Mouse (Mus musculus): ENCODE data around the gene Oosp2.

The Oosp2 gene

DNA sequence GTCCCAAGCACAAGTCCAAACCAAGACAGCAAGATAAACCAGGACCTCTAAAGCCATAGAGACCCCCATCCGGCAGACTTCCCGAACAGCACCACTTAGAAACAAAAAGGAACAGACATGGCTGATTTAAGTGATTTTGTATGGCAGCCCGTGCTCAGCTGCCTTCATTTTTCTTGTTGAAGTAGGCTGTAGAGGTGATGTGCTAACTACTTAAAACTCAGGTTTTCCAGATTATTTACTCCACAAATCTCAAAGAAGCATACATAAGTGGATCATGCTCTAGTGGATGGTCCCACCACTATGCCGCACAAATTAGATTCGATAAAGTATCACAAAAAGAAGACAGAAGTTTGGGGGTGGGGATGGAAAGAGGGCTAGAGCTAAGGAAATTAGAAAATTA is at the start of gene Oosp2:
Gene Oosp2, minus strand, starts transcription at position 101 of the 400 bp plus-strand sequence.
- no peak for DNase-seq (ENCODE audit: extremely low spot score, low spot score)

DNA sequence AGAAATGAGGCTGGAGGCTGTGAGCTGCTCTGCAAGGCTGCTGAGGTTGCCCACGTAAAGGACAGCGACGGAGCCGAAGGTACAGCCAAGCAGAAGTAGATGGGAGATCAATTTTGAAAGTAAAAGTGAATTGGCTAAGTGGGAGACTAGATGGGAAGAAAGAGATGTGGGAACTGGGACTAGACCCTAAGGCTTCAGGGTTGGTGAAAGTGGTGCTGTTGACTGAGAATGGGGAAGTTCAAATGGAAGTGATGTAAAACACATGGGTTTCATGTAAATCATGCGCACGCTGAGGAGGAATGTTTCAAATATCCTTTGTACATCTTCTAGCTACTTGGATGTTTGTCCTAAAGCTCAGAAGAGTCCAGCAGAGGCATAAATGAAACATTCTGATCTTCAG is 38.0 kb upstream of the Oosp2 start:
- DNase-seq (ENCODE audit: extremely low spot score, low spot score): no peak

DNA sequence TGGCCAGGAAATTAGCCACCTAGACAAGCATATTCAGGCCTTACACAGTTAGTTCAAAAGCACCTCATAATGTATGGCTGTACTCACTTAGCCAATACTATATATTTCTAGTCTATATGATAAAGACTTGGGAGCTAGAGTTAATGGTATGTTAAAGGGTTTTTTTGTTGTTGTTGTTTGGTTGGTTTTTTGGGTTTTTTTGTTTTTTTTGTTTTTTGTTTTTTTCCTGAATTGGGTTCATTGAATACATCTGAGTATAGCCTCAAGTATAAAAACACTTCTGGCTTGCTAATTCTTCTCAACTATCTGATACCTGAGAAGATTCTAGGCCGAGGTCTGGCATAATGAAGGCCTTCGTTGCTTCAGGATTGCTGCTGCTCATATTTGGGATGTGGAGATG is 36.4 kb upstream of the Oosp2 start, which contains the start of gene Oosp3:
Gene Oosp3, plus strand, starts transcription at position 301 of the 400 bp plus-strand sequence.
- no peak for DNase-seq (ENCODE audit: extremely low spot score, low spot score)

DNA sequence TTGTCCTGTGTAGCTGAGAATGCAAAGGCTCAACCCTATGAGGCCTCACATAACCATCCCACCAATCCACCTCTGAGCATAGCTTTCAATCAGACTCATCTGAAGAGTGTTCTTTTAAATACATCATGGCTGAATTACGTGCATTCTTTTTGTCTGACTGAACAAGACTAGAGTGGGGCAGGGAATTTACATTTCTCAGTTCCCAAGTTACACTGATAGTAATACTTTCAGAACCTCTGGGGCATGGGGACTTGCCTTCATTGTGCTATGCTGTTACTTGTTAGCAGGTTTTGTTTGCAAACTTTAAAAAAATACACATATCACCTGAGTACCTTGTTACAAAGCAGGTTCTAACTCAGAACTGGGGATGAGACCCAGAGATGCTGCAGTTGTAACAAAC is 31.1 kb upstream of the Oosp2 start:
- DNase-seq (ENCODE audit: extremely low spot score, low spot score): no peak

DNA sequence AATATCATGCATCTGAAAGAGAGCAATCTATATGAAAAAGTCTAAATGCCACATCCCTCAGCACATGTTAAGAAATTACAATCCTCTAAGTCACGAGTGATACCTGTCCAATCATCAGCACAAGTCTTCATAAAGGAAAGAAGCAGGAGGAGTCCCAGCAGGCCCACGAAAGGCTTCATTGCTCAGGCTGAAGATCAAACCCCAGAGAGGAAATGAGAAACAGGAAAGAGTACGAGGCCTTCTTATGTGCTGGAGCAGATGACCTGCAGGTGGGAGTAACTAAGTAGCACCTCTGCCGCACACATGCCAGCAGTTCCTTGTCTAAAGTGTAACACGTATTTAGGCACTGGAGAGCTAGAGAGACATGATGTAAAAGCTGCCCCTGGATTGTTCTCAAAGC is 30.5 kb upstream of the Oosp2 start, which contains the start of gene Oosp1:
Gene Oosp1, minus strand, starts transcription at position 312 of the 400 bp plus-strand sequence.
- DNase-seq (ENCODE audit: extremely low spot score, low spot score): no peak

DNA sequence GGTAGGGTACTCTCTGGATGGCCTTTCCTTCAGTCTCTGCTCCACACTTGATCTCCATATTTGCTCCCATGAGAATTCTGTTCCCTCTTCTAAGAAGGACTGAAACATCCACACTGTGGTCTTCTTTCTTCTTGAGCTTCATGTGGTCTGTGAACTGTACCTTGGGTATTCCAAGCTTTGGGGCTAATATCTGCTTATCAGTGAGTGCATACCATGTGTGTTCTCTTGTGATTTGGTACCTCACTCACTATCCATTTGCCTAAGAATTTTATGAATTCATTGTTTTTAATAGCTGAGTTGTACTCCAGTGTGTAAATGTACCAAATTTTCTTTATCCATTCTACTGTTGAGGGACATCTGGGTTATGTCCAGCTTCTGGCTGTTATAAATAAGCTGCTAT is 1.2 kb upstream of the Oosp2 start:
- no peak for DNase-seq (ENCODE audit: extremely low spot score, low spot score)

DNA sequence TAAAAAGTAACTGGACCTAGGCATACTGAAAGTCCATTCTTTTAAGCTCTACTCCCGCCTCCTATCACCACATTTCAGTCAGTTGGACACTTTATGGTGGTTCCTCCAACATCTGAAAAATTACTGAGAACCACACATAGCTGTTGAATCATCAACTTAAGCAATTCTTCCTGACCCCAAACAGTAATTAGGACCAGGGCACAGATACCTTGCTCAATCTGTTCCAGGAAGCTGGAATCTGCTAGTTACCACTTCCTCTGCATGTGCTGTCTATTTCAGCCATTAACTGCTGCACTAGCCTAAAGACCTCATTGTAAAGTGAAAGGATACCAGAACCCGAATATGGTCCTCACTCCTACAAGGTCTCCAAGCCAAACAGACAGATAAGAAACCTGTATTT is 1.2 kb downstream of the Oosp2 start:
- no peak for DNase-seq (ENCODE audit: extremely low spot score, low spot score)

DNA sequence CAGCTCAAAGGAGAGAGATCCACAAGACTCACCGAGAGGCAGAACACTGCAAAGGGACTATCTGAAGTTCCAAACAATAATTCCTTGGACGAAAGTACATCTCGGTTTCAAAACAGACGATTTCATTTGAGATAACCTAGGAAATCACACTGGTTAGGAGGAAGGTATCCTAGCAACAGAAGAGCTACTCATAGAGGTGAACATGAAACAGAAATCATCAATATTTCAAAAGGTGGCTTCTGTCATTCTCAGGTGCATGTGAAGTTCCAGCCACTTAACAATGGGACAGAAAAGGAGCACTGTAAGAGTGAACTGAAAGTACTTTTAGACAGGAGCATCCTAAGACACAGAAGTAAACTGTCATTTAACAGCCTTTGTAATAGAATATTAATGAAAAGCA is 10.8 kb downstream of the Oosp2 start:
- no peak for DNase-seq (ENCODE audit: extremely low spot score, low spot score)

DNA sequence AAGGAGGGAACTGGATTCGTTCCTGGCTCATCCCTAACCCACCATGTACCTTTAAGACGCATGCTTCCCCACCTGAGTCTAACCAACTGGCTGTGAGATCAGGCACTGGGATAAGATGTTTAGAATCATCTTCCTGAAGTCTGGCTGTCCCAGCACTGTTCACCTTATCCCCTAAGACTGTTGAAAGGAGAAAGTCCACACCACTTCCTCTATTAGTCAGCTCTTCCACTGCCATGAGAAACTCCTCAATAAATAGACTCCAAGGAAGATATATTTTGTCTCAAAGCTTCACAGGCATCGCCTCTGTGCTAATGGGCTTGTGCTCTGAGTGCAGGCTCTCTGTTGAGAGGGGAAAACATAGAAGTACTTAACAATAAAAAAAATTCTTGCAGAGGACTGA is 14.2 kb downstream of the Oosp2 start:
- DNase-seq (ENCODE audit: extremely low spot score, low spot score): no peak

DNA sequence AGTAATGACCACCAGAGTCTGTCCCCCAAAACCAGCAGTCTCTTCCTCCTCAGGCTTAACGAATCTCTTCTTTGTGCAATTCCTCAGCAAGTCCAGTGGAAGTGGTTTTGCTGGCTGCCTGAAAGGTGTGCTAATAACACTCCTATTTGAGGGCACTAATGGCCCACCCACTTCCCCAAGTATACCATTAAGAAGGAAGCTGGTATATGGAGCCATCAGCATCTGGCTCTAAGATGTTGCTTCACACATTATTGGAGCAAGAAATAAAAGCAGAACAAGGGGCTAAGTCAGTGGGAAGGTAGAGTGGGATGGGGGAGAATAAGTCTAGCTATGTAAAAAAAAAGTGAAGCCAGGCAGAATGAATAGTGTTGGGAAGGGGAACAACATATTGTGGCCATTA is 19.6 kb downstream of the Oosp2 start, which contains the start of gene Ms4a3:
Gene Ms4a3, minus strand, starts transcription at position 120 of the 400 bp plus-strand sequence.
- no peak for DNase-seq (ENCODE audit: extremely low spot score, low spot score)

DNA sequence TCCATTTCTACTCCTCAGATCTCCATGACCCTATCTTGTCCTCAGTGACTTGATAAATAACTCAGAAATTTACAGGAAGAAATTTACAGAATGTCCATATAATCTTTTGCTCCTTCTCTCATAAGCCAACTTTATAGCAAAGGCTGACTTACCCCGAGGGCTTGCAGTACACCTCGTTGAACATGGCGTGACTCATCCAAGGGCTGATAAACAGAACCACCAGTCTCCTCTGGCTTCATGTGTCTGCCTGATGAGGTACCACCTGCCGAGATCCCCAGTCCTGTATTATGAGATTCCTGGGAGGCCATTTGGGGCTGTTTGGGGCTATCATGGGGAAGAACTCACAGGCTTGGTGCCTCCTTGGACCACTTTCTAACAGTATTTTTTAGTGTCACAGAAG is 21.3 kb downstream of the Oosp2 start:
- no peak for DNase-seq (ENCODE audit: extremely low spot score, low spot score)

DNA sequence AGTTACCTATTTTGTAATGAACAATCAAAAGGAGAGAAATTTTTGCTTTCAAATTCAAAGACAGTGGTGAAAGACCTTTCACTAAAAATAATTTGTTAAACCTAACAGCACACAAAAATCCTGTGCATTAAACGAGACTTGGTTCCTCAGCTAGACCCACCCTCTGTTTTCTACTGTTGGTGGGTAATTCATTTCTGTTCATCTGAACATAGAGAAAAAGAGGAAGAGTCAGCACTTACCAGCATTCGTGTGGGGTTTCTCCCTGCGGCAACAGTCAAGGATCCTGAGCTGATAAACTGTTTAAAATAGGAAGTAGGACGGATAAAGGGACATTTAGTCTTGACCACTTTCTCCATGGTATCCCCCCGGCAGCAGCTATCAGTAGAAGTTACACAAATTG is 24.8 kb downstream of the Oosp2 start:
- DNase-seq (ENCODE audit: extremely low spot score, low spot score): no peak

DNA sequence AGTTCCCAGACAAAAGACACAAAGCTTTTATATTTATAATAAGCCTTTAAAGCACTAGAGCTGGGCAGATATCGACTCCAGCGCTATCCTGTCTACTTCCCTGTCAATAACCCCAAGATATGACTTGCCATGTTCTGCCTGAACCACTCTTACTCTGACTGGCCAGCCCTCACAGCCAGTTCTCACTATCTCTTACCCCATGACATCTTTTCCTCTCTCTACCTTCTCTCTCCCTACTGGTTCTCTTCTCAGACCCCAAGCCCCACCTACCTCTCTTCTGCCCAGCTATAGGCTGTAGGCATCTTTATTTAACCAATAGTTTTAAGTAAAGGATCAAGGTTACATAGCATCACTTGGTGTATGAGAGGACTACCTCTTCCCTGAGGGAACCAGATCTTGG is 26.0 kb downstream of the Oosp2 start:
- no peak for DNase-seq (ENCODE audit: extremely low spot score, low spot score)

DNA sequence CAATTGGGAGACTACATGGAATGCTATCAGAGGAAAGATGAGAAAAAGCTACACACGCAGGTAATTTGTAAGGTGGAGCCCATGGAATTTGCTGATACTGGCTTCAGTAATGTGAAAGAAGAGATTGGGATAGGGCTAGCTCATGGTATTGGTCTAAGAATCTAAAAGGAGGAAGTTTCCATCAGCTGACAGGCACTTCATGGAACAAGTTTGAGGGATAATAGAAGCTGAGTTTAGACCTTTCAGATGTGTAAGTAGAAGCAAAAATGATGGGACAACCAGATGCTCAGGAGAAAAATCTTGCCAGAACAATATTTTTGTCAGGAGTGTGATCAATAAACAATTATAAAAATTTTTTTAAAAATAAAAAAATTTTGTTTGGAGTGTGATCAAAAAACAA is 26.6 kb downstream of the Oosp2 start:
- no peak for DNase-seq (ENCODE audit: extremely low spot score, low spot score)

DNA sequence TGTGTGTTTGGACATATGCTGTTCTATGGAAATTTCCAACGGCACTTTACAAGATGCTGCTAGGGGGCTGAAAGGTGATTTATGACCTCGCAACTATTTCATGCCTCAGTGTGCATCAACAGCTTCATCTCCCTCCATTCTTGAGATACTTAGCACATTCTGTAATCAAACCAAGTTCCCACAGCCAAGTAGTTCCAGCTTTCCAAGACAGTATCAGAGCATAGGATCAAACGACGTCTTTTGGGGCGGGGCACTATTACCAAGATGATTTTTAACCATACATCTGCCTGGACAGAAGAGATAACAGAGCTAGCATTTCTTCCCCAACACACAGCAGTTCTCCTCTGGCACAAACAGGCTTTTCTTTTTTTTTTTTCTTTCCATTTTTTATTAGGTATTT is 35.1 kb downstream of the Oosp2 start:
- DNase-seq (ENCODE audit: extremely low spot score, low spot score): no peak

DNA sequence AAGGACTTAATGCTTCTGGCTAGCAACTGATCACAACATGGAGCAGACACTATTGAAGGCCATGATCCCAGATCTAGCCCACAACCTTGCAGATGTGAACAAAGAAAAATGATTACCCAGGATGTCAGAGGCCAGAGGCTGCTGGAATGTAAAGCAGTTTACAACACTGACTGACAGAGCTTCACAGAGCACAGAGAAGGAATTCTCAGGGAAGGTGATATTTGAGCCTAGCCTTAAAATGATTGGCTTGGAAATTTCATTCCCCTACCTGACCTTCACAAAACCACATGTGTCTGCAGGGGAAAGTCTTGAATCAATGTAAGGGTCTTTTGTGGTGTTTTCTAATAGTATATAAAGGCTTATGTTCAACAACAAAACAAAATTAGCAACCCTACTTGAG is 35.6 kb downstream of the Oosp2 start:
- no peak for DNase-seq (ENCODE audit: extremely low spot score, low spot score)

DNA sequence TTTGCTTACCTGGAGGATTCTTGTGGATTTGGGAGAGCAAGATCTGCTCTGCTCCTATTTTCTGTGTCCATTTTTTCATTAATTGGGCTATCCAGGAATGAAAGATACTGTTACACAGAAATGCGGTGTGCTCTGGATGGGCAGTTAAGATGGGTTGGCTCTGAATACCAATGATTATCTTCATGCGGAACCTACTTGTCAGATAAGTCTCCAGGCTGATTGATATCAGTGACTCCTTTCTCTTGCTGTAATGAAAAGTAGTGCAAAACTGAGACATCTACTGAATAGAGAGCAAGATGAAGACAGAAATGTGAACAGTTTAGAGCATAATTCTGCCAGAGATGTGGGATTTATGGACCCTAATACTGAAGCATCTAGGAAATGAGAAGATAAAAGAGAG is 36.8 kb downstream of the Oosp2 start, which contains the start of gene Ms4a2:
Gene Ms4a2, minus strand, starts transcription at position 169 of the 400 bp plus-strand sequence.
- no peak for DNase-seq (ENCODE audit: extremely low spot score, low spot score)

DNA sequence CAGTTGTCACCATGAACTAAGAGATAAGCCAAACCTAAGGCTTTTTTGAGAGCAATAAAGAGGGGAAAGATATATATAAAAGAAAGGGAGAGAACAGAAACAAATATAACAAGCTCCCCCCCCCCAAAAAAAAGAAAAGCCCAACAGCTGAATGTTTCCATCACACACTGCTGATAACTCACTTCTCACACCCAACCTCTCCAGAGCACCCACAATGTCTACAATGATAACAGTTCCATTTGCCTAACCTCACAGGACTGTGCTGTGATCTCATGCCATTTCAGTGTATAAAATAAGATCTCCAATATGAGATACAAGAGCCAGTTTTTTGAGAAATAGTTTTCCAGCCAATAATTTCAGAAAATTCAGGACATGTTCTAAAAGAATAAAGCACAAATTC is 42.4 kb downstream of the Oosp2 start:
- no peak for DNase-seq (ENCODE audit: extremely low spot score, low spot score)

DNA sequence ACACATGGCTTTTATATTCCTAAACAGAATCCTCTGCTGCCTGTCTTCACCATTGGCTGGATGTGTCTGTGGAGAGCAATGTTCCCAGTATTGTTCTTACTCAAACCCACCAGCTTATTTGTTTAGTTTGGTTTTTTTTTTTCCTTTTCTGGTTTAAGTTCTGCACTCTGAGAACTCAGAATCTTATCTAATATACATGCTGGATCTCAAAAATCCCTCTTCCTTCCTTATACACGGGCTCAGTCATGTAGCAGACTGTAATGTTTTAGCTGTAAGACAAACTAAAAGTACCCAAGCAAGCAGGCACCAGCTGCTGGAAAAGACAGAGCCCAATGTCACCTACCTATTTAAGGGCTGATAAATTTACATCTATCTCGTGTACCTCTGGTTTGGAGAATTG is 45.6 kb downstream of the Oosp2 start:
- DNase-seq (ENCODE audit: extremely low spot score, low spot score): no peak

DNA sequence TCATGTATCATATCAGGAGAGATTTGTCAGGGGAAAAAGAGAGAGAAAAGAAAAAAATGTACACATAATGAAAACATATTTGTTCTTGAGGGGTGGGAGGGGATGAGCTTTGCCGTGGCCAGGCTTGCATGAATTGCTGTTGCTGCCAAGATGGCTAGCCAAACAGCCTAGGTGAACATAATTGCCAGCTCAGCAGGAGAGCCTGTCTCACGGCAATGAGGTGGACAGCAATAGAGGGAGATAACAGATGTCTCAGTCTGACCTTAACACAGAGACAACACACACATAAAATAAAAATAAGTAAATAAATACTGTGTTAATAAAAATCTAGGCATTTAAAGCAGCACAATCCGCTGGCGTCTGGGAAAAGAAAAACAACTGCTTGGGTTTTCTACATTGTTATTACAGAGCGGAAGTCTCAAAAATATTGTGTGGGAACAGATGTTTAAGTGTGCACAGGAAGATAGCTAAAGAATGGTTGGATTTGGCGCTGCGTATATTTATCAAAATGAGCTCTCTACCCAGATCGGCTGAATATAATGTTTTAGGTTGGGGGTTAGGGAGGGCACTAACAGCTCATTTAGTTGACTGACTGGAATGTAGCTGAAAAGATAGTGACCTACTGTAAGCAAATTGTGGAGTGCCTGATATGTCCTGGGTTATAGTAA is 46.4 kb downstream of the Oosp2 start:
- no peak for DNase-seq (ENCODE audit: extremely low spot score, low spot score)

DNA sequence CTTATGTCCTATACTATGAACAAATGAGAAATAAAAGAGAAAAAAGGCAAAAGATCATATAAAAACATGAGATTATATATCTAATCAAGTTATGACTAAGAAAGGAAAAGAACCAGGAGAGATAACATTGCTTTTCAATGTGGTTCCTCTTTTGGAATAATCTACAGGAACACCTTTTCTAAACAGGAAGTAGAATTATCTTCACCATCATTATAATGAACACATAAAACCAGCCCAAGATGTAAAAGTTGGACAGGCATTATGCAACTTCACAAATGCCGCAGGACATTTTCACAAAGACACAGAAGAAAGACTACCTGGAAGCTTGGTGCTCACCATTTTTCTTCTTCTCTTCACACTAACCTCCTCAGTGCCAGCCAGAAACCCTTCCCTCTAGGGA is 47.3 kb downstream of the Oosp2 start:
- no peak for DNase-seq (ENCODE audit: extremely low spot score, low spot score)

DNA sequence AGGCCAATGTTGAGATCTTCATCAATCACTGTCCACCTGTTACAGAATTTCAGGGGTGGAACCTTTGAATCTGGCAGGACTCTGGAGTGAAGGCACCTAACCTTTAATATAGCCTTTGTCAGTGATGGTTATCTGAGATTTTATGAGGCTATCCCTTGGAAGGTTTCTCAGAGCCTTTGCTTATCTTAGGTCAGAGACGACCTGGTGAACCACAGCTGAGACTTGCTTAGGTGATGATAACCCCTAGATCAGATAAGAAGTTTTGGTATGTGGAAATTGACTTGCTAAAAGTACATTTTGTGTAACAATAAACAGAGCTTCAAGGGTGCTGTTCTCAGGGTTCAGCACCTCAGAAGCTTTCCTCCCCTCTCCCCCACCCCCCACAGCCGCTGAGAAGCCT is 48.1 kb downstream of the Oosp2 start:
- DNase-seq (ENCODE audit: extremely low spot score, low spot score): no peak

DNA sequence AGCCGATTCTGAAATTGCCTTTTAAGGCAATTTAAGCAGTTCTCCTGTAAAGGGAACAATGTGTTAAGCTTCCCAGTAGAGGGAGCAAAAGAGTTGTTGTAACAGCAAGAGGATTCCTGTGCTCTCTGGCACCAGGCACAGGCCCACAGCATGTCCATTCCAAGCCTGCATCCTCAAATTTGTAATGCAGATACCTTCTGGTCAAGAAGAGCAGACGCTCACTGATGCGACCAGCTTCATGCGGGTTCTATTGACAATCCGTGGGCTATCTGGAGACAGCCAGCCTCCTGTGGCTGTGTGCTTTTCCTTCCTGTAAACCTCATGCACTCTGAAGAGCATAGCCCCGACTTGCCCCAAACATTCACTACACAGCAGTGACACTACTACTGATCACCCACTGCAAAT is 48.8 kb downstream of the Oosp2 start:
- DNase-seq (ENCODE audit: extremely low spot score, low spot score): no peak

DNA sequence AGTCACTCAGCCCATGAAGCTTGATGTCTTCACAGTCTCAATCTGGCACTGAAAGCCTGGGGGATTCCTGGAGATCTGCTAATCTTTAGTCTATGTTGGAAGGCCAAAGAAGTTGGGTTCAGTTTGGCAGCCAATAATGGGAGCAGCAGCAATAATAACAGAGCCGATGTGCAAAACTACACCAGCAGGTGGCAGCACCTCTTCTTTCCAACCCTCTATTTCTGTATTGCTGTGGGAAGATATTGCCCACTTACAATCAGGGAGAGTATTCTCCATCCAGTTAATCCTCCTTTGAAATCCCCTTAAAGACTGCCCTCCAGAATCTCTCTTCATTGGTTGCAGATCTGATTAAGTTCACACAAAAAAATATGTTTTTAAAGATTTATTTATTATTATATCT is 52.2 kb downstream of the Oosp2 start:
- DNase-seq (ENCODE audit: extremely low spot score, low spot score): peak; percentile 50

All from neural tube, embryonic 10.5 days (tissue).